Mouse (Mus musculus) gastrocnemius, adult 2 months (tissue): Measurements from ENCODE around the gene Smc6. TPM values are rescaled to one million over a fixed set of nuclear protein-coding genes. Genes with fewer than 3 reads are reported as not detected.

Source experiments
- DNase-seq: peaks from one replicate; pipeline ENCODE4 v3.0.0; 2022
- H3K27ac ChIP-seq: fragments of 200-600 bp; 2 replicates; pipeline ENCODE4 v1.8.1; 2022; ENCODE audit warnings: mild to moderate bottlenecking
- H3K4me3 ChIP-seq: fragments of 200-600 bp; 2 replicates; pipeline ENCODE4 v1.8.1; 2022; ENCODE audit warnings: mild to moderate bottlenecking, moderate library complexity
- CTCF ChIP-seq: fragments of 200-600 bp; IDR thresholded peaks from 2 replicates; pipeline ENCODE4 v1.8.1; 2022; ENCODE audit warnings: antibody characterized with exemption, mild to moderate bottlenecking, moderate library complexity
- intact Hi-C: fragments of 180-260 bp; cut with DNase I; formaldehyde crosslinking; loops from one replicate; pipeline ENCODE4 v1.15.1; 2025
- long read RNA-seq, 2 experiments: library from polyadenylated mRNA; stranded (forward); transcript quantifications; one replicate each; pipeline ENCODE4 v2.0.0; 2021
- total RNA-seq, 2 experiments: library from RNA; stranded (reverse); gene quantifications; 2 replicates each; pipeline ENCODE4 v1.2.3; 2021

The Smc6 gene
- 10 to 100 TPM; 30.3 to 43.4 TPM for total RNA-seq
- long read RNA-seq, experiment 1, full-length matches to known transcripts = 86 of 110 reads
- long read RNA-seq, experiment 1, partial matches to known transcripts = 3 of 110 reads
- long read RNA-seq, experiment 1, other reads (novel, unspliced or antisense) = 21 of 110 reads
- long read RNA-seq, experiment 2, full-length matches to known transcripts = 51 of 67 reads
- long read RNA-seq, experiment 2, partial matches to known transcripts = 6 of 67 reads
- long read RNA-seq, experiment 2, other reads (novel, unspliced or antisense) = 10 of 67 reads

GRCm38 (mm10) chr12:11265382-11266281 lies at the start of gene Smc6, which contains the start of gene Gen1:
TSS of gene Smc6 (plus strand) at chr12:11265886.
TSS of gene Gen1 (minus strand) at chr12:11265801.
- intact Hi-C loops = loop anchor here (1.0 to 2.0 kb wide), 2 partner anchors 63 to 68 kb away; no protein-coding TSS in a partner anchor
- DNase-seq = peak; percentile 96
- H3K27ac ChIP-seq = peak within 1 kb of the TSS; percentile 99
- H3K4me3 ChIP-seq = peak within 1 kb of the TSS; percentile 93
- no peak for TF ChIP-seq CTCF

DNA sequence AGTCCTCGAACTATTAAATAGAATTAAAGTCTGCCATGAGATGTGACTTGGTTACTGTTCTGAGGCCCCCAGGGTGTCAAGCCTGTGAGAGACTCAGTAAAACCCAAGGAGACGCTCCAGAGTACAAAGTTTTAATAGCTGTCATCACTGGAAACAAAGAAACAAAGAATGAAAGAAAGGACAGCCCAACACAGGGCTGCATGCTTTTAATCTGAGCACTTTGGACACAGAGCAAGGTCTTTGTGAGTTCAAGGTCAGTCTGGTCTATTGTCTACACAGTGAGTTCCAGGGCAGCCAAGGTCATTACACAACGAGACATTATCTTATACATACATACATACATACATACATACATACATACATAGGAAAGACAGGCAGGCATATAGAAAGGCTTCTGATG lies 49.2 kb upstream of the Smc6 start:
- TF ChIP-seq CTCF = no peak
- no peak for DNase-seq
- Histone ChIP-seq H3K4me3 (no peak overlapping the region), H3K27ac (no peak overlapping the region)
- intact Hi-C loops = no loop called here

- Histone ChIP-seq H3K27ac (no peak overlapping the region), H3K4me3 (no peak overlapping the region)
- DNase-seq = no peak
- TF ChIP-seq CTCF = no peak
- intact Hi-C loops = no loop called here
Observed at GRCm38 (mm10) chr12:11217726-11218250, 47.9 kb upstream of the Smc6 start.

GRCm38 (mm10) chr12:11221524-11222330 lies 44.0 kb upstream of the Smc6 start:
- peak; percentile 39 for DNase-seq
- intact Hi-C loops = no loop called here
- no peak for TF ChIP-seq CTCF
- peak overlapping the region; percentile 85 for H3K27ac ChIP-seq
- H3K4me3 ChIP-seq = peak overlapping the region; percentile 66

DNA sequence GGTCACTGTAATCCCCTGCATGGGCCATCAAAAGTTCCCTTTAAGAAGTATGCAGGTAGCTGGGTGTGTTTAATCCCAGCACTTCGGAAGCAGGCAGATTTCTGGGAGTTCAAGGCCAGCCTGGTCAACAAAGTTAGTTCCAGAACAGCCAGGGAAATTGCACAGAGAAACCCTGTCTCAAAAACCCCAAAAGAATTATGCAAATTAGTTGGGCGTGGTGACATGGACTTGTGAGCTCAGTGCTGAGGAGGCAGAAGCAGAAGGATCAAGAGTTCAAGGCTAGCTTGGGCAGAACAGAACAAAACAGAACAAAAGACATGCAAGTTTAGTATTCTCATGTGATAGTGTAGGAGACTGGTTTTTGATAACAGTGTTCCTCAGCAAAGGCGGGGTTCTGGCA lies 43.1 kb upstream of the Smc6 start:
- no peak for TF ChIP-seq CTCF
- Histone ChIP-seq H3K27ac (peak overlapping the region; percentile 85), H3K4me3 (peak overlapping the region; percentile 66; the same call in 1 of the 2 replicates)
- intact Hi-C loops = no loop called here
- no peak for DNase-seq

- H3K27ac ChIP-seq = no peak overlapping the region
- DNase-seq = no peak
- no peak overlapping the region for H3K4me3 ChIP-seq
- TF ChIP-seq CTCF = no peak
- intact Hi-C loops = no loop called here
Observed at GRCm38 (mm10) chr12:11223090-11223489, 42.6 kb upstream of the Smc6 start.

DNA sequence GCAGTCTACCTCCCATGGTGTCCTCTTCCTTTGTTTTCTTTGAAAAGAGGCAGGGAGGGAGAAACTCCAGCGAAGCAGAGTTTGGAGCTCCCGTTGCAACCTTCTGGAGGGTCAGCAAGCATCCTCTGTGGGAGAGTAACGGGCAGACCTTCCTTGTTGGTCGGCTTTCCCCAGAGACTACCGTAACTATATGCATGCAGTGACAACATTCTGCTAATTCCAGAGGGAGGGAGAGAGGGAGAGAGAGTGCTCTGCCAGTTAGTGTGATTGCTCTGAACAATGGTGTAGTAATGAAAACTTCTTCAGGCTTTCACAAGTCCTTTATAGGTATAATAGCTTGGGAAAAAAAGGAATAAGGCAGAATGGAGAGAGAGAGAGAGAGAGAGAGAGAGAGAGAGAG lies 41.0 kb upstream of the Smc6 start:
- no peak overlapping the region for H3K27ac ChIP-seq
- intact Hi-C loops = no loop called here

DNA sequence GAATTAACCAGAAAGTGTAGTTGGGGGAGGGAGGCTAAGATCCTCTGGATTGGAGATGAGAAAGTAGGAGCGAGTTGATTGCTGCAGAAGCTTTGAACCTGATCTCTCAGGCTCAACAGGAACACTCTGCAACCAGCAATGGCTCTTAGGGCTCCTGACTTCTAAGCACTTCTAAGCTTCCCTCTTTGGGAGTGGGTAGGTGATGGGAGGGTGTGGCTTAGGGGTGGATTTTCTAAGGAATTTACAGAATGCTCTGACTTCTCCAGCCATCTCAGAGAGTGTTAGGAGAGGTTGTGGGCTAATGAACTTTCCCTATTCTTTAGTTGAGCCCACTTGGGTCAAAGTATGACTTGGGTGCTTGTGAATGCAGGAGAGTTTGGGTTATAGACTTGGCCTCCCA lies 39.6 kb upstream of the Smc6 start:
- intact Hi-C loops = no loop called here
- H3K4me3 ChIP-seq = no peak overlapping the region
- peak overlapping the region; percentile 50 for H3K27ac ChIP-seq
- DNase-seq = no peak
- no peak for TF ChIP-seq CTCF

More for the DNA sequence above, 41.0 kb upstream of the Smc6 start:
- H3K4me3 ChIP-seq = no peak overlapping the region
- no peak for TF ChIP-seq CTCF
- DNase-seq = no peak

GRCm38 (mm10) chr12:11226529-11227268 lies 39.0 kb upstream of the Smc6 start:
- H3K27ac ChIP-seq = peak overlapping the region; percentile 50
- H3K4me3 ChIP-seq = no peak overlapping the region
- intact Hi-C loops = no loop called here
- no peak for TF ChIP-seq CTCF
- DNase-seq = no peak

GRCm38 (mm10) chr12:11230267-11230666 lies 35.4 kb upstream of the Smc6 start:
- H3K27ac ChIP-seq = no peak overlapping the region
- no peak for TF ChIP-seq CTCF

DNA sequence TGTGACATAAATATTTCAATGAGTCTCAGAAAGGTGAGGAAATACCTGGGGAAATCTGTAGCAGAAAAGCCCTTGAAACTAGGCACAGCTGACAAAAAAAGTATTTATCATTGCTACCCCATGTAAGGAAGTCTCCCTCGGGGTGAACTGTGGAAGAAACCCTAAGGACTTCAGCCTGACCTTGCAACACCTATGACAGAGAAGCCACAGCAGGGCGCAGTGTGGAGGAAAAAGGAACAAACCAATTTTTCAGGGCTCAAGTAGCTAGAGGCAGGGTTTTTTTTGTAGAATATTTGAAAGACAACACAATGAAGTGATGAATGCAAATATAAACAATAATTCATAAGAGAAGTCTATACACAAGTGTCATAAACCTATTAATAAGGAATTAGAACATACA lies 29.7 kb upstream of the Smc6 start:
- no peak overlapping the region for H3K27ac ChIP-seq
- intact Hi-C loops = no loop called here
- TF ChIP-seq CTCF = no peak
- H3K4me3 ChIP-seq = no peak overlapping the region
- no peak for DNase-seq

More at GRCm38 (mm10) chr12:11230267-11230666, 35.4 kb upstream of the Smc6 start:
- no peak overlapping the region for H3K4me3 ChIP-seq
- DNase-seq = no peak
- intact Hi-C loops = no loop called here
